ENCODE assay signal across 9 mouse cellular contexts in genomic region chr4:102421398-102421859, GRCm38 (mm10).
A peak's percentile ranks its signal among the peaks of the same experiment; 100 is the strongest.
DNase-seq lines count a peak whose midpoint lies in the region; ATAC-seq and TF ChIP-seq lines count a peak whose summit lies in the region.
"Had no signal": no experiment of that assay in that cellular context is flagged by ENCODE, and none has a peak within 500 bp of the region (broad histone marks: within the 10 kb centered on the region; RNA-seq: fewer than 3 reads in every experiment).

No protein-coding gene starts in this region.

- no peak overlapping the region for H3K4me3 ChIP-seq in limb, embryonic 12.5 days (replicated peaks)
- no peak overlapping the region for H3K4me3 ChIP-seq in limb, embryonic 10.5 days
- peak overlapping the region; percentile 16; the same call in 1 of the 2 replicates for H3K4me3 ChIP-seq in intestine, embryonic 14.5 days (ENCODE audit: low read depth, low read length)
- H3K4me3 ChIP-seq in thymus, adult 2 months (ENCODE audit: control insufficient read depth, insufficient read depth, low read length), result no peak overlapping the region

- no peaks in the 10 kb centered on the region for H3K27me3 ChIP-seq in limb, embryonic 12.5 days
- no peaks in the 10 kb centered on the region for H3K27me3 ChIP-seq in limb, embryonic 10.5 days (ENCODE audit: low read depth, poor library complexity, severe bottlenecking)
- H3K27me3 ChIP-seq in intestine, embryonic 14.5 days (replicated peaks; ENCODE audit: control insufficient read depth, insufficient read depth, low read length), result no peaks in the 10 kb centered on the region
- no peaks in the 10 kb centered on the region for H3K27me3 ChIP-seq in thymus, adult 2 months (ENCODE audit: control insufficient read depth, insufficient read depth, low read length)

- H3K27ac ChIP-seq in limb, embryonic 12.5 days, result no peak overlapping the region
- no peak overlapping the region; the same call in 1 of the 2 replicates for H3K27ac ChIP-seq in limb, embryonic 10.5 days
- no peak overlapping the region for H3K27ac ChIP-seq in intestine, embryonic 14.5 days (ENCODE audit: low read depth)
- H3K27ac ChIP-seq in thymus, adult 2 months (ENCODE audit: control insufficient read depth, insufficient read depth, low read length), result no peak overlapping the region

- no peak overlapping the region for H3K9ac ChIP-seq in limb, embryonic 12.5 days (replicated peaks)
- peak overlapping the region; percentile 45; the same call in 1 of the 2 replicates for H3K9ac ChIP-seq in intestine, embryonic 14.5 days (ENCODE audit: low read length)

- 74% methylated on average over 18 of the region's 18 CpGs for WGBS in limb, embryonic 12.5 days
- WGBS in limb, embryonic 10.5 days, result 87% methylated on average over 18 of the region's 18 CpGs
- WGBS in intestine, embryonic 14.5 days, result 47% methylated on average over 18 of the region's 18 CpGs
- 88% methylated on average over 18 of the region's 18 CpGs for WGBS in thymus, adult 2 months

- H3K4me2 ChIP-seq in limb, embryonic 12.5 days, result peak overlapping the region; percentile 15; the same call in 1 of the 2 replicates
- H3K4me2 ChIP-seq in intestine, embryonic 14.5 days (ENCODE audit: low read length), result peak overlapping the region; percentile 45

- no peak for ATAC-seq in limb, embryonic 12.5 days (ENCODE audit: insufficient number of reproducible peaks, insufficient read depth, low FRiP score, low TSS enrichment, low read depth)
- no peak for ATAC-seq in intestine, embryonic 14.5 days (replicated peaks; ENCODE audit: low FRiP score, low TSS enrichment, low read depth)

- TF ChIP-seq POLR2A in thymus, adult 2 months (IDR thresholded peaks at IDR 0.05; ENCODE audit: control insufficient read depth, extremely low read depth, insufficient read depth, low read length, poor library complexity), result no peak

- H3K9me3 ChIP-seq in limb, embryonic 12.5 days, result no peaks in the 10 kb centered on the region
- no peaks in the 10 kb centered on the region for H3K9me3 ChIP-seq in limb, embryonic 10.5 days (replicated peaks)
- H3K9me3 ChIP-seq in intestine, embryonic 14.5 days (ENCODE audit: control insufficient read depth, low read length), result no peaks in the 10 kb centered on the region

- no peak for TF ChIP-seq CTCF in thymus, adult 2 months (IDR thresholded peaks at IDR 0.05; ENCODE audit: borderline replicate concordance, control insufficient read depth, extremely low read depth, insufficient read depth, low read length, poor library complexity)

- peak; percentile 33 to 44 for DNase-seq in cerebellum, adult 18-20 months
- DNase-seq in cerebellum, adult 11 months, result no peak
- DNase-seq in limb, embryonic 10.5 days (ENCODE audit: low spot score), result no peak
- DNase-seq in intestine, embryonic 14.5 days (ENCODE audit: low spot score), result no peak
- peak; percentile 50 for DNase-seq in right cerebral cortex, postnatal 25 days
- no peak for DNase-seq in thymus, adult 2 months
- DNase-seq in embryo, embryonic 9.5 days (ENCODE audit: extremely low spot score), result no peak
- DNase-seq: kidney, adult 2 months had no signal

- H3K36me3 ChIP-seq in limb, embryonic 12.5 days, result no peaks in the 10 kb centered on the region
- no peaks in the 10 kb centered on the region for H3K36me3 ChIP-seq in limb, embryonic 10.5 days
- H3K36me3 ChIP-seq in intestine, embryonic 14.5 days (ENCODE audit: control insufficient read depth, insufficient read depth, low read length), result no peaks in the 10 kb centered on the region
- no peaks in the 10 kb centered on the region for H3K36me3 ChIP-seq in thymus, adult 2 months (ENCODE audit: control insufficient read depth, insufficient read depth, low read length)

- H3K4me1 ChIP-seq in limb, embryonic 12.5 days (replicated peaks), result peaks cover 13% of the 10 kb centered on the region
- H3K4me1 ChIP-seq in limb, embryonic 10.5 days, result peaks cover 11% of the 10 kb centered on the region
- H3K4me1 ChIP-seq in intestine, embryonic 14.5 days (replicated peaks; ENCODE audit: control insufficient read depth, insufficient read depth, low read length), result 0 out of 2 replicates have a peak, but pooled peaks cover 5% of the 10 kb centered on the region
- H3K4me1 ChIP-seq in thymus, adult 2 months (replicated peaks; ENCODE audit: control insufficient read depth, insufficient read depth, low read length), result no peaks in the 10 kb centered on the region

Comparison
In these comparisons a context has a peak if more than half of its experiments do, and no peak if none do; other contexts are left out.
1. DNase-seq: peak in cerebellum, adult 18-20 months (2 of 2) and right cerebral cortex, postnatal 25 days (single experiment); none in cerebellum, adult 11 months (single experiment), limb, embryonic 10.5 days (single experiment), intestine, embryonic 14.5 days (single experiment), thymus, adult 2 months (single experiment) and embryo, embryonic 9.5 days (single experiment).